Mouse (Mus musculus) embryonic facial prominence, embryonic 13.5 days (tissue): ENCODE results near the gene Gm38394. TPM values are rescaled to one million over a fixed set of nuclear protein-coding genes. Genes with fewer than 3 reads are reported as not detected.

Source experiments
- polyA plus RNA-seq: library from polyadenylated mRNA; unstranded; fragments of >200 nt; fragmentation: Nextera tagmentation; extraction: Ambion mirVana; gene quantifications from 2 replicates; pipeline ENCODE4 v1.2.1, GENCODE M21; 2015

Gene Gm38394
- polyA plus RNA-seq, 1 experiment from 2014 or later: 7.9 TPM

Other genes starting within 250 kb of the Gm38394 start
- 5.2 and 7.3 TPM in 2 replicates for gene Sox13, start 236.9 kb downstream of the Gm38394 start, polyA plus RNA-seq
- 734 and 747 TPM in 2 replicates for gene Snrpe, start 51.0 kb downstream of the Gm38394 start, polyA plus RNA-seq
- not detected in 2 replicates for gene Zbed6, start 433 bp downstream of the Gm38394 start, polyA plus RNA-seq
- gene Lax1, start 28.8 kb upstream of the Gm38394 start, polyA plus RNA-seq: 1.2 and 1.3 TPM in 2 replicates
- 25.3 and 26.1 TPM in 2 replicates for gene Atp2b4, start 139.7 kb upstream of the Gm38394 start, polyA plus RNA-seq
- 0.81 and 1.0 TPM in 2 replicates for gene Optc, start 246.7 kb upstream of the Gm38394 start, polyA plus RNA-seq